ENCODE assay signal across 10 mouse cellular contexts in the genomic region with DNA sequence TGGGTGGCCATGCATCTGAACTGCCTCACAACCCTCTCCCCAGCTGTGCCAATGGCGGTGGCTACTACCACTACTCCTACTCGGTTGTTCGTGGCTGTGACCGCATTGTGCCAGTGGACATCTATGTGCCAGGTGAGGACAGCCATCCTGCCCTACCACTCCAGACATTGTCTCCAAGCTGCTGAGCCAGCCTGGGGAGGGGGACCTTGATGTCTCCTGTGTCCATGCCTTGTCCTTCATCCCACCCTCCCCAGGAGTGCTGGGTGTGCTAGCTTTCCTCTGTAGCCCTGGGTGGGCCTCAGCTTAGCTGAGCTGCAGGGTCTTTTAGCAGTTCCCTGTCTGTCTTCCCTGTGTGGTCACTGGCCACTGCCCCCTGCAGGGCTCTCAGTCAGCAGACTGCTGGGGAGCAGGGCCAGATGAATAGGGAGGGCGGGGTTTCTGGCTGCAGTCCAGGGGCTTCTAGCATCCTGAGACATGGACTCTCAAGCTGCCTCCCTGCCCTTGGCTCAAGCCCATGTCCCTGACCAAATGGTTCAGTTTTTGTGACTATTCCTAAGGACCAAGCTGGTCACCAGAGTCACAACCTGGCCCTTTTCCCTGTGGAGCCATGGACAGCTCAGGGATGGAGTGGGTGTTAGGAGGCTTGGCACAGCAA. TPM values are rescaled to one million over a fixed set of nuclear protein-coding genes. Genes with fewer than 3 reads are reported as not detected.
A peak's percentile ranks its signal among the peaks of the same experiment; 100 is the strongest.
DNase-seq lines count a peak whose midpoint lies in the region; ATAC-seq and TF ChIP-seq lines count a peak whose summit lies in the region.
"Had no signal": no experiment of that assay in that cellular context is flagged by ENCODE, and none has a peak within 500 bp of the region (broad histone marks: within the 10 kb centered on the region; RNA-seq: fewer than 3 reads in every experiment).

No protein-coding gene starts in this region.

- H3K27me3 ChIP-seq in kidney, embryonic 16.5 days (ENCODE audit: insufficient read depth, low read length): no peaks in the 10 kb centered on the region
- no peaks in the 10 kb centered on the region for H3K27me3 ChIP-seq in stomach, postnatal 0 days (ENCODE audit: control insufficient read depth, insufficient read depth, low read length)

- no peak overlapping the region for H3K4me3 ChIP-seq in kidney, embryonic 16.5 days (ENCODE audit: low read length)
- H3K4me3 ChIP-seq in stomach, postnatal 0 days (ENCODE audit: low read depth, low read length): no peak overlapping the region
- H3K4me3 ChIP-seq: erythroblast, embryonic 14.5 days had no signal

- peaks cover 15% of the 10 kb centered on the region for H3K4me1 ChIP-seq in kidney, embryonic 16.5 days (ENCODE audit: insufficient read depth, low read length)
- H3K4me1 ChIP-seq in stomach, postnatal 0 days (replicated peaks; ENCODE audit: control insufficient read depth, insufficient read depth): peaks cover 7% of the 10 kb centered on the region; the same call in 1 of the 2 replicates

- TF ChIP-seq CTCF in stomach, postnatal 0 days (IDR thresholded peaks at IDR 0.05; ENCODE audit: low read depth): peak; percentile 38

- no peak for TF ChIP-seq EP300 in stomach, postnatal 0 days (optimal IDR thresholded peaks at IDR 0.05)

- DNase-seq in cerebellum, adult 9-11 months: peak; percentile 72
- no peak for DNase-seq in cerebellum, adult 11 months
- DNase-seq in kidney, postnatal 10 days: peak; percentile 72
- peak; percentile 52 for DNase-seq in ovary, postnatal 36 days (ENCODE audit: low spot score)
- no peak for DNase-seq in ovary, postnatal 14 days (ENCODE audit: low spot score)
- no peak for DNase-seq in stomach, postnatal 0 days (ENCODE audit: low spot score)
- DNase-seq in spleen, adult 18-20 months: no peak
- DNase-seq: layer of hippocampus, postnatal 36 days had no signal

- no peak for ATAC-seq in kidney, embryonic 16.5 days (ENCODE audit: low FRiP score, low TSS enrichment)
- no peak for ATAC-seq in stomach, postnatal 0 days (ENCODE audit: low FRiP score, low TSS enrichment)

- H3K27ac ChIP-seq in kidney, embryonic 16.5 days (ENCODE audit: low read length): no peak overlapping the region
- no peak overlapping the region for H3K27ac ChIP-seq in stomach, postnatal 0 days (replicated peaks)

- peaks cover 54% of the 10 kb centered on the region for H3K36me3 ChIP-seq in kidney, embryonic 16.5 days (ENCODE audit: insufficient read depth, low read length)
- peaks cover 33% of the 10 kb centered on the region for H3K36me3 ChIP-seq in stomach, postnatal 0 days (ENCODE audit: control insufficient read depth, insufficient read depth, low read length)

- 90% methylated on average over 5 of the region's 5 CpGs for WGBS in kidney, embryonic 16.5 days
- 89% methylated on average over 5 of the region's 5 CpGs for WGBS in stomach, postnatal 0 days

- no peak overlapping the region for H3K4me2 ChIP-seq in kidney, embryonic 16.5 days (replicated peaks; ENCODE audit: low read depth, low read length)
- no peak overlapping the region for H3K4me2 ChIP-seq in stomach, postnatal 0 days (replicated peaks; ENCODE audit: low read depth)

- no peak overlapping the region for H3K9ac ChIP-seq in kidney, embryonic 16.5 days (replicated peaks; ENCODE audit: low read length)
- H3K9ac ChIP-seq in stomach, postnatal 0 days (ENCODE audit: low read length): no peak overlapping the region

- no peaks in the 10 kb centered on the region for H3K9me3 ChIP-seq in kidney, embryonic 16.5 days (ENCODE audit: low read length)
- no peaks in the 10 kb centered on the region for H3K9me3 ChIP-seq in stomach, postnatal 0 days (ENCODE audit: control insufficient read depth, low read length)

RNA-seq across cellular contexts. Expression of gene Gamt, which starts 4.8 kb away (rescaled TPM):
- polyA plus RNA-seq in kidney, embryonic 16.5 days (2015; fragmentation: Nextera tagmentation; extraction: Ambion mirVana): 38.1 and 38.3 TPM in 2 replicates
- polyA plus RNA-seq in stomach, postnatal 0 days (2015; fragmentation: Nextera tagmentation; extraction: Ambion mirVana): 16.3 and 17.4 TPM in 2 replicates

RNA-seq across cellular contexts. Expression of gene Dazap1, which starts 5.3 kb away (rescaled TPM):
- 52.7 and 55.4 TPM in 2 replicates for polyA plus RNA-seq in kidney, embryonic 16.5 days (2015; fragmentation: Nextera tagmentation; extraction: Ambion mirVana)
- 27.4 and 28.4 TPM in 2 replicates for polyA plus RNA-seq in stomach, postnatal 0 days (2015; fragmentation: Nextera tagmentation; extraction: Ambion mirVana)

RNA-seq across cellular contexts. Expression of gene Ndufs7, which starts 7.1 kb away (rescaled TPM):
- polyA plus RNA-seq in kidney, embryonic 16.5 days (2015; fragmentation: Nextera tagmentation; extraction: Ambion mirVana): 398 and 444 TPM in 2 replicates
- polyA plus RNA-seq in stomach, postnatal 0 days (2015; fragmentation: Nextera tagmentation; extraction: Ambion mirVana): 400 and 403 TPM in 2 replicates

RNA-seq across cellular contexts. Expression of gene Mum1, which starts 29.8 kb away (rescaled TPM):
- 72.2 and 74.6 TPM in 2 replicates for polyA plus RNA-seq in kidney, embryonic 16.5 days (2015; fragmentation: Nextera tagmentation; extraction: Ambion mirVana)
- 23.1 and 23.9 TPM in 2 replicates for polyA plus RNA-seq in stomach, postnatal 0 days (2015; fragmentation: Nextera tagmentation; extraction: Ambion mirVana)

RNA-seq across cellular contexts. Expression of gene Rps15, which starts 36.2 kb away (rescaled TPM):
- polyA plus RNA-seq in kidney, embryonic 16.5 days (2015; fragmentation: Nextera tagmentation; extraction: Ambion mirVana): 899 and 901 TPM in 2 replicates
- polyA plus RNA-seq in stomach, postnatal 0 days (2015; fragmentation: Nextera tagmentation; extraction: Ambion mirVana): 766 and 821 TPM in 2 replicates

Comparison
In these comparisons a context has a peak if more than half of its experiments do, and no peak if none do; other contexts are left out.
1. DNase-seq: peak in cerebellum, adult 9-11 months (single experiment), kidney, postnatal 10 days (single experiment) and ovary, postnatal 36 days (single experiment); none in cerebellum, adult 11 months (single experiment), ovary, postnatal 14 days (single experiment), stomach, postnatal 0 days (single experiment) and spleen, adult 18-20 months (0 of 2).